Mouse (Mus musculus): ENCODE results near the gene Gm44502.

- no peak for TF ChIP-seq CTCF (IDR thresholded peaks at IDR 0.05; ENCODE audit: insufficient read depth, low read length)
- TF ChIP-seq POLR2A (IDR thresholded peaks at IDR 0.05; ENCODE audit: borderline replicate concordance, extremely low read depth, low read depth, low read length) = no peak
Measured at GRCm38 (mm10) chr15:89390081-89390480, 39.4 kb downstream of the Gm44502 start.
